Mouse (Mus musculus) midbrain, postnatal 0 days (tissue): ENCODE data around the gene Ugt1a6a. TPM values are rescaled to one million over a fixed set of nuclear protein-coding genes. Genes with fewer than 3 reads are reported as not detected.

Experiments
- ATAC-seq: fragments of 200-750 bp; cut with Nextera tagmentation; 2 replicates; pipeline ENCODE4 v1.8.0; 2017; ENCODE audit warnings: moderate number of reproducible peaks, mild to moderate bottlenecking, moderate TSS enrichment, moderate library complexity; ENCODE audit not compliant: low FRiP score
- DNase-seq: peaks from one replicate; pipeline ENCODE4 v3.0.0-alpha.2; 2015; ENCODE audit warnings: low spot score
- H3K27ac ChIP-seq: fragments of 300-500 bp; sonication (generic); 2 replicates; pipeline ENCODE4 v1.5.1; 2014; ENCODE audit warnings: low read depth, mild to moderate bottlenecking, low read length, mixed read lengths
- H3K27me3 ChIP-seq: fragments of 300-500 bp; sonication (generic); 2 replicates; pipeline ENCODE4 v1.6.1; 2014; ENCODE audit warnings: low read length, control low read depth, mixed read lengths; ENCODE audit not compliant: insufficient read depth
- H3K36me3 ChIP-seq: fragments of 300-500 bp; sonication (generic); 2 replicates; pipeline ENCODE4 v1.6.1; 2014; ENCODE audit warnings: low read length, control low read depth, mixed read lengths; ENCODE audit not compliant: insufficient read depth
- H3K4me1 ChIP-seq: fragments of 300-500 bp; sonication (generic); 2 replicates; pipeline ENCODE4 v1.6.1; 2014; ENCODE audit warnings: mild to moderate bottlenecking, control low read depth, antibody characterized with exemption, low read length, mixed read lengths; ENCODE audit not compliant: insufficient read depth
- H3K4me2 ChIP-seq: fragments of 300-500 bp; sonication (generic); 2 replicates; pipeline ENCODE4 v1.6.1; 2014; ENCODE audit warnings: low read depth, mild to moderate bottlenecking, low read length, mixed read lengths; ENCODE audit not compliant: poor library complexity, severe bottlenecking
- H3K4me3 ChIP-seq: fragments of 300-500 bp; sonication (generic); 2 replicates; pipeline ENCODE4 v1.5.1; 2014; ENCODE audit warnings: low read depth, mild to moderate bottlenecking, low read length, moderate library complexity
- H3K9ac ChIP-seq: fragments of 300-500 bp; sonication (generic); replicated peaks from 2 replicates; pipeline ENCODE4 v1.6.1; 2014; ENCODE audit warnings: mild to moderate bottlenecking, low read length, moderate library complexity, mixed read lengths; ENCODE audit not compliant: poor library complexity, severe bottlenecking
- H3K9me3 ChIP-seq: fragments of 300-500 bp; sonication (generic); 2 replicates; pipeline ENCODE4 v1.6.1; 2016; ENCODE audit warnings: low read length, control low read depth
- CTCF ChIP-seq: IDR thresholded peaks from 2 replicates; pipeline ENCODE4 v1.5.1; 2016; ENCODE audit warnings: antibody characterized with exemption, mild to moderate bottlenecking
- WGBS: fragments of 180-500 bp; shearing (Covaris S2); extraction: QIAGEN DNeasy Blood & Tissue Kit; methylation state at CpG from one replicate; pipeline ENCODE4 v1.1.7; 2014; 5-methylcytosine and 5-hydroxymethylcytosine counted together
- polyA plus RNA-seq: library from polyadenylated mRNA; unstranded; fragments of >200 nt; fragmentation: Nextera tagmentation; extraction: Ambion mirVana; gene quantifications from 2 replicates; pipeline ENCODE4 v1.2.1, GENCODE M21; 2015
- total RNA-seq: library from RNA; depleted of rRNA; stranded (reverse); fragments of >200 nt; gene quantifications from 2 replicates; pipeline ENCODE4 v1.2.3, GENCODE M21; 2014

Ugt1a6a gene
- total and polyA plus RNA-seq, 2 experiments from 2014 or later: 2.3 to 3.8 TPM

GRCm38 (mm10) chr1:88247660-88248059, 113.1 kb downstream of the Ugt1a6a start:
- ATAC-seq: no peak
- WGBS: 50% methylated on average over 2 of the region's 2 CpGs
- no peak for DNase-seq
- no peaks in the 10 kb centered on the region for H3K36me3 ChIP-seq
- no peak overlapping the region for H3K9ac ChIP-seq
- H3K4me1 ChIP-seq: no peaks in the 10 kb centered on the region
- TF ChIP-seq CTCF: no peak
- H3K4me3 ChIP-seq: no peak overlapping the region
- no peak overlapping the region for H3K4me2 ChIP-seq
- no peaks in the 10 kb centered on the region for H3K27me3 ChIP-seq
- no peak overlapping the region for H3K27ac ChIP-seq
- peaks cover 97% of the 10 kb centered on the region for H3K9me3 ChIP-seq

DNA sequence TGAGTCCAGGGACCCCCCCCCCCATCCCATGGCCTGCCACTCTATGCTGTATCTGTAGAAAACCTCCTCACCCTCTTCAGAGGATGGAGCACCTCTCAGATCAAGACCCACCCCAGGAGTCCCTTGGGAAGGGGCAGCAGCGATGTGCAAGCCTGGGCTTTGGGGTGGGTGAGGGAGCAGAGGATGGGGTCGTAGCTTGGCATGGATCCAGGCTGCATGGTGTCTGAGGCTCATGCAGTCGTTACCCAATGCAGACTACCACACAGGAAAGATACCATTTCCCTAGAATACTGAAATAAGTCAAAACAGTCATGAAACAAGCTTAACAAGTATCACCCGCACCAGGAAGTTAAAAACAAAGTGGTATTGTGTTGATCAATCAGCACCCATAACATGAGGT, 114.0 kb downstream of the Ugt1a6a start:
- no peaks in the 10 kb centered on the region for H3K27me3 ChIP-seq
- DNase-seq (no peak), ATAC-seq (no peak)
- no peak overlapping the region for H3K4me2 ChIP-seq
- no peak overlapping the region for H3K27ac ChIP-seq
- no peak overlapping the region for H3K4me3 ChIP-seq
- TF ChIP-seq CTCF: no peak
- H3K4me1 ChIP-seq: no peaks in the 10 kb centered on the region
- peaks cover 97% of the 10 kb centered on the region for H3K9me3 ChIP-seq
- no peak overlapping the region for H3K9ac ChIP-seq
- WGBS: 68% methylated on average over 4 of the region's 4 CpGs
- no peaks in the 10 kb centered on the region for H3K36me3 ChIP-seq

GRCm38 (mm10) chr1:88249596-88249995, 115.0 kb downstream of the Ugt1a6a start:
- Histone ChIP-seq H3K27me3 (no peaks in the 10 kb centered on the region), H3K4me3 (no peak overlapping the region), H3K9ac (no peak overlapping the region), H3K9me3 (peaks cover 97% of the 10 kb centered on the region), H3K4me2 (no peak overlapping the region), H3K4me1 (no peaks in the 10 kb centered on the region), H3K36me3 (no peaks in the 10 kb centered on the region), H3K27ac (no peak overlapping the region)
- ATAC-seq (no peak), DNase-seq (no peak)
- TF ChIP-seq CTCF: no peak
- WGBS: 76% methylated on average over 7 of the region's 7 CpGs

DNA sequence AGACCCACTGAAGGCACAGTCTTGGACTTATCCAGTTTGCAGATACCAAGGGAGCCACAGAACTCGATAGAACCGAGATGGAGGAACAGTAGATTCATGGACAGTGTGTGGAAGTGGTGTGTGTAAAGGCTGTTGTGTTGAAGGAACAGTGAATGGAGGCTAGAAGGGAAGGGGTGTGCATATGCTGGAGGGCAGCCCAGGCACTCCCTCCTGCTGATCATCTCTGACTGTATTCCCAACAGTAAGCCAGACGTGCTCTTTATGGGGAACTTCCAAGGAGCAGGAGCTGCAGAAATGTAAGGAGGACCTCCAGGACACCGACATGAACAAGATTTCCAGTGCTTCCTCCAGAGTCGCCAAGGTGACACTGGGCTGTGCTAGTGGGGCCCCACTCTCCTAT, 115.4 kb downstream of the Ugt1a6a start:
- TF ChIP-seq CTCF: no peak
- H3K27ac ChIP-seq: no peak overlapping the region
- WGBS: 80% methylated on average over 5 of the region's 5 CpGs
- no peak overlapping the region for H3K4me3 ChIP-seq
- H3K27me3 ChIP-seq: no peaks in the 10 kb centered on the region
- no peaks in the 10 kb centered on the region for H3K4me1 ChIP-seq
- no peak overlapping the region for H3K4me2 ChIP-seq
- no peak overlapping the region for H3K9ac ChIP-seq
- H3K36me3 ChIP-seq: no peaks in the 10 kb centered on the region
- no peak for ATAC-seq
- no peak for DNase-seq
- H3K9me3 ChIP-seq: peaks cover 97% of the 10 kb centered on the region

DNA sequence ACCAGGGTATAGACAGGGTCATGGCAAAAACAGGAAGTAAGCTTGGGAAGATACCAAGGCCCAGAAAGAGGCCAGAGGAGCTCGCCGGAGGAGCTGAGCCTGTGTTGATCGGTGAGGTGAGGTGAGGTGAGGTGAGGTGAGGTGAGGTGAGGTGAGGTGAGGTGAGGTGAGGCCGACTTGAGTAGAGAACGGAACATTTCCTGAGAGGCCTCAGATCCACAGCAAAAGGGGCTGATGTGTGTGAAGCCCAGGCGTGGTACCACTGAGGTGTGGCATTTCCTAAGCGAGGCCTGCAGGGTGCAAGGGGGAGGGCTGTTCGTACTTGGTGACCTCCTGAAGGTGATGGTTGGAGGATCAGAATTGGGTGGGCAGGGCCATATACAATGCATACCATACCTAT, 118.5 kb downstream of the Ugt1a6a start:
- Histone ChIP-seq H3K9ac (no peak overlapping the region), H3K27me3 (no peaks in the 10 kb centered on the region), H3K4me2 (no peak overlapping the region), H3K27ac (no peak overlapping the region), H3K9me3 (peaks cover 95% of the 10 kb centered on the region), H3K4me1 (no peaks in the 10 kb centered on the region), H3K36me3 (no peaks in the 10 kb centered on the region), H3K4me3 (no peak overlapping the region)
- no peak for TF ChIP-seq CTCF
- WGBS: 77% methylated on average over 8 of the region's 8 CpGs
- DNase-seq (no peak), ATAC-seq (no peak)

DNA sequence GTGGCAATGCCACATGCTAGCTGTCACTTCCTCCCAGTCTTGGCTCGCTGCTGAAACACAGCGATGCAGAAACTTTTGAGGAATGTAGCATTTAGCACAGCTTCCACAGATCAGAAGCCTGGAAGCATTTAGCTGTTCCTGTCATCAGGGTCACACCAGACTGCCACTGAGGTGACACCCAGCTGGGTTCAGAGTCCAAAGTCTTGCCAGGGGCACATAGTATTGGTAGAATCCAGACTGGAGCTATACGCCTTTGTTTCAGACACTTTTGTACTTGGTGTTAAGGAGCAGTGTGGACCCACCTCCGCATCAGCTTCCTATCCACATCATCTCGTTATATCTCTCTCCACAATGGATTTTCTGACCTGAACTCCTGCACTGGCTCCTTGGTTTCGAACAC, 118.9 kb downstream of the Ugt1a6a start:
- Histone ChIP-seq H3K27ac (no peak overlapping the region), H3K36me3 (no peaks in the 10 kb centered on the region), H3K9me3 (peaks cover 94% of the 10 kb centered on the region), H3K27me3 (no peaks in the 10 kb centered on the region), H3K4me3 (no peak overlapping the region), H3K9ac (no peak overlapping the region), H3K4me1 (no peaks in the 10 kb centered on the region), H3K4me2 (no peak overlapping the region)
- no peak for ATAC-seq
- TF ChIP-seq CTCF: no peak
- WGBS: 72% methylated on average over 6 of the region's 6 CpGs
- DNase-seq: no peak
